Mouse (Mus musculus): ENCODE data around the gene Gm10447.

The Gm10447 gene

GRCm38 (mm10) chr11:53478383-53479170 lies 21.7 kb upstream of the Gm10447 start:
- DNase-seq (ENCODE audit: low spot score): no peak

GRCm38 (mm10) chr11:53477833-53478232 lies 20.9 kb upstream of the Gm10447 start:
- no peak for DNase-seq (ENCODE audit: low spot score)

- no peak for DNase-seq (ENCODE audit: low spot score)
These were observed 18.7 kb upstream of the Gm10447 start for GRCm38 (mm10) chr11:53475620-53476019.

- DNase-seq (ENCODE audit: low spot score): no peak
These were observed 15.8 kb upstream of the Gm10447 start for GRCm38 (mm10) chr11:53472709-53473108.

- DNase-seq (ENCODE audit: low spot score): peak; percentile 88
These were observed 13.2 kb upstream of the Gm10447 start, which contains the start of gene Gm9837 for GRCm38 (mm10) chr11:53469968-53470695. Gene Gm9837, minus strand, starts transcription at chr11:53470479.

GRCm38 (mm10) chr11:53469294-53469967 lies 12.5 kb upstream of the Gm10447 start:
- DNase-seq (ENCODE audit: low spot score): no peak

- peak; percentile 78 for DNase-seq (ENCODE audit: low spot score)
These were observed 9.5 kb upstream of the Gm10447 start for GRCm38 (mm10) chr11:53466231-53466971.

- no peak for DNase-seq (ENCODE audit: low spot score)
These were observed 6.9 kb upstream of the Gm10447 start for GRCm38 (mm10) chr11:53463551-53464424.

GRCm38 (mm10) chr11:53461727-53462126 lies 4.8 kb upstream of the Gm10447 start:
- DNase-seq (ENCODE audit: low spot score): no peak

- DNase-seq (ENCODE audit: low spot score): no peak
These were observed 3.3 kb upstream of the Gm10447 start for GRCm38 (mm10) chr11:53460192-53460591.

GRCm38 (mm10) chr11:53458996-53459395 lies 2.1 kb upstream of the Gm10447 start:
- no peak for DNase-seq (ENCODE audit: low spot score)

- DNase-seq (ENCODE audit: low spot score): peak; percentile 29
These were observed 553 bp upstream of the Gm10447 start for GRCm38 (mm10) chr11:53457372-53457954.

GRCm38 (mm10) chr11:53453031-53453430 lies 3.9 kb downstream of the Gm10447 start:
- no peak for DNase-seq (ENCODE audit: low spot score)

GRCm38 (mm10) chr11:53452396-53452795 lies 4.5 kb downstream of the Gm10447 start:
- DNase-seq (ENCODE audit: low spot score): no peak

GRCm38 (mm10) chr11:53451361-53451760 lies 5.5 kb downstream of the Gm10447 start:
- DNase-seq (ENCODE audit: low spot score): no peak

- DNase-seq (ENCODE audit: low spot score): no peak
These were observed 6.7 kb downstream of the Gm10447 start for GRCm38 (mm10) chr11:53450070-53450705.

GRCm38 (mm10) chr11:53448529-53448928 lies 8.4 kb downstream of the Gm10447 start:
- no peak for DNase-seq (ENCODE audit: low spot score)

GRCm38 (mm10) chr11:53447996-53448395 lies 8.9 kb downstream of the Gm10447 start:
- no peak for DNase-seq (ENCODE audit: low spot score)

- no peak for DNase-seq (ENCODE audit: low spot score)
These were observed 10.7 kb downstream of the Gm10447 start for GRCm38 (mm10) chr11:53446183-53446582.

GRCm38 (mm10) chr11:53445562-53445961 lies 11.3 kb downstream of the Gm10447 start:
- no peak for DNase-seq (ENCODE audit: low spot score)

Data from urinary bladder, postnatal 25 days (tissue).